Mouse (Mus musculus) left cerebral cortex, postnatal 10 days (tissue): Measurements from ENCODE around the gene Pbsn. TPM values are rescaled to one million over a fixed set of nuclear protein-coding genes. Genes with fewer than 3 reads are reported as not detected.
"Not testable (repeated sequence)": the region's sequence is repeated elsewhere in the genome, so short reads cannot be mapped to it uniquely, and the experiment has no call there.

ENCODE experiments used
- DNase-seq, 2 experiments: peaks; one replicate each; pipeline ENCODE4 v3.0.0; 2021 to 2022; ENCODE audit warnings: low spot score in 2 of 2, mixed read lengths in 1 of 2; ENCODE audit errors: extremely low spot score in 1 of 2
- intact Hi-C: fragments of 180-260 bp; cut with DNase I; formaldehyde crosslinking; loops from one replicate; pipeline ENCODE4 v1.15.1; 2025
- total RNA-seq, 2 experiments: library from RNA; stranded (reverse); gene quantifications; 2 replicates each; pipeline ENCODE4 v1.2.3; 2021

The Pbsn gene
- total RNA-seq, result not detected

DNA sequence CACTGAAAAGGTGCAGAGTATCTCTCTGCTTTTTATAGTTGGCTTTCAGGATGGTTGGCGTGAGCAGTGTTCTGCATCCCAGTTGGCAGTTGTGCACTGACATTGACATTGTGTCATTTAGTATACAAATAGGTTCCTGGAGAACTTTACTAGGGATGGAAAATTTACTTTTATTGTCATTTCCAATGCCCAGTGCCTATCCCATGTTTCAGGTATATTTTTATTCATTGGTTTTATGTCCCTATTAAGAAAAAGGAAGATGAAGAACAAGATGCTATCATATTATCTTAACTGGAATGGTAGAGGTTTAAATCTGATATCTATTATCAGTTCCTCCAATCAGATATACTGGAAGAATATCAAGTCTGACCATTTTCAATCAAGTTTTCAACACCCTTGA is at the start of gene Pbsn:
Gene Pbsn, minus strand, starts transcription at position 101 of the 400 bp plus-strand sequence.
- intact Hi-C loops, result no loop called here

DNA sequence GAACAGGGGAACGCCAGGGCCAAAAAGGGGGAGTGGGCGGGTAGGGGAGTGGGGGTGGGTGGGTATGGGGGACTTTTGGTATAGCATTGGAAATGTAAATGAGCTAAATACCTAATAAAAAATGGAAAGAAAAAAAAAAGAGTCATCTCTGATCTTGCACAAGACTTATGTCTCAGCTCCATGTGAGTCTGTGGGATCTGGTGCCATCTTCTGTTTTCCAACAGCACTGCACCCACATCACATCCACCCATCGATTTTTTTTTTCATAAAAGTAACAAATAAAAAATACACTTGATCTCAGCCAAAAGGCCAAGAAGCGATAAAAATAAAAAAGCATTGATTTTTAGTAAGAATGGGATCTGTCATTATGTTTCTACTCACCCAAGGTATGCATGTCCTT is 26.6 kb upstream of the Pbsn start:
- intact Hi-C loops, DNase-seq: not testable (repeated sequence)

More for the DNA sequence above, at the start of gene Pbsn:
- DNase-seq, result no peak

DNA sequence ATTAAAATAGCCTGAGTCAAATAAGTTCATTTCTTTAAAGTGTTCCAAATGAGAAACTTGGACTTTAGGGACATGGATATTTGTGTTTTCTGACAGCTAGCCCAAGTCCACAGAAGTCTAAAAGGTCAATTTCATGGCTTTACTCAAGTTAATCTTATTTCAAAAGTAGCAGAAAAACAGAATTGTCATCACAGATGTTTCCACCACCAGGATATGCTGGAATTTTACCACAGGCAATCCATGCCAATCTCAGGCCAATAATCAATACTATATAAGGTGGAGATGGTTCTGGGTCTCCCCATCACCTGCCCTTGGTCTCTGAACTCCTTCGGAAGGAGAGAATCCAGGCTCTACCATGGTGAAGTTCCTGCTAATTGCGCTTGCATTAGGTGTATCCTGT is 11.0 kb upstream of the Pbsn start, which contains the start of gene Gm14744:
Gene Gm14744, plus strand, starts transcription at position 301 of the 400 bp plus-strand sequence.
- DNase-seq, intact Hi-C loops: not testable (repeated sequence)

DNA sequence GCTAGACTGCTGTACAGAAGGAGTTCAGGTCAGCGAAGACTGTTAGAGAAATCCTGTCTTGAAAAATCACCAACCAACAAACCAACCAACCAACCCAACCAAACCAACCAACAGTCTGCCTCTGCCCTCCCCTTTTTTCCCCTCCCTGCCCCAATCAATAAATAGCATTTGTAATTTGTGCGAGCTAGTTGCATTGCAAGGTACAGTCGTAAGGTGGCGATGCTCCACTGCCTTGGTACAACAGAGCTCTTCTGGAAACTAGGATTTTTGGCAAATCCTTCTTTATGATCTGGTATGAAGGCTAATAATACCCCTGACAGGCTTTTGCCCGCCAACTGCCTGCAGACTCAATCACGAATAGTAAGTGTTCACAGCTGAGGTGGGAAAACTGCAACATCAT is 41.4 kb downstream of the Pbsn start:
- intact Hi-C loops, result loop anchor here (5.0 kb wide), 1 partner anchor 615 kb away; no protein-coding TSS in a partner anchor
- peak in 1 of 2 experiments; percentile 13 for DNase-seq

DNA sequence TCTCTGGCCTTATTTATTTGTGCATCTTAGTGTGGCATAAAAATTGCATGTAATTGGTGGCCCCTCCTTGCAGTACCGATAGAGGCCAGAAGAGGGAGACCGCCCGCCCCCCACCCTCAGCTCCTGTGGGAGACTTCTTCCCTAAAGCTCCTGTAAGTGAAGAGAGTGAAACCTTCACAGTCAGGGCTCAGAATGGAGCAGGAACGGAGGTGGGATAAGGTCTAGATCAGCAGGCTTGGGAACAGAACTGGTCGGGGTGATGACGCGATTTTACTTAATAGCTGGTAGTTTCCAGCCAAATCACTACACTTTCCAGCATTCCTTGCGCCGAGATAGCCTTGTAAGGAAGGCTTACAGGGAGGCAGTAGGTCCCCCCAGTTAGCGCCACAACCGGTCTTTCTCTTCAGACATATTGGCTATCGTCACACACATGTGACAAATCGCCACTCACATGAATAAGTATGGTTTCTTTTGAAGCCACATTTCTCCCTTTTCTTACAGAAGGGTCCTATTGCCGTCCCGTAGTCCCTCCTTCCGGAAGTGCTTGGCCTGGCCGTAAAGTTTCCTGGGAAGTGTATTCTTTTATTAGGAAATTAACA is 42.7 kb downstream of the Pbsn start:
- intact Hi-C loops, result loop anchor here (5.0 kb wide), 1 partner anchor 617 kb away; no protein-coding TSS in a partner anchor
- DNase-seq, result peak; percentile 31 to 60

DNA sequence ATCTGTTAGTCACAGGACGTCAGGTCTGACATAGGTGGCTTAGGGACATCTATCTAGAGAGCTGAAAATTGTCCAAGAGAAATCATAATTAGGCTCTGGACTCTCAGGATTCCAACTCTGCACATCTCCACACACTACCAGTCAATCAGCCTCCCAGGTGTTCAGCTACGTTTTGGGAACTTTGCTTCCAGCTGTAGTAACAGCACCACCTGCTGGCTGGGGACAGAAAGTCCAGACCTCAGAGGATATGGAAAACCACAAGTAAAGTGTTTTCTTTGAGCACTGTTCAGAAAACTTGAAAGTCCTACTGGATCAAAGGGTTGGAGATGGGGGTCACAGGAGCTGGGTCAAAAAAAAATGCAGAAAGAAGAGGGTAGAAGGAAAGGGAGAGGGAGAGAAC is 44.8 kb downstream of the Pbsn start:
- intact Hi-C loops, result loop anchor here (5.0 to 10.0 kb wide), 2 partner anchors 66 to 1124 kb away; no protein-coding TSS in a partner anchor

DNA sequence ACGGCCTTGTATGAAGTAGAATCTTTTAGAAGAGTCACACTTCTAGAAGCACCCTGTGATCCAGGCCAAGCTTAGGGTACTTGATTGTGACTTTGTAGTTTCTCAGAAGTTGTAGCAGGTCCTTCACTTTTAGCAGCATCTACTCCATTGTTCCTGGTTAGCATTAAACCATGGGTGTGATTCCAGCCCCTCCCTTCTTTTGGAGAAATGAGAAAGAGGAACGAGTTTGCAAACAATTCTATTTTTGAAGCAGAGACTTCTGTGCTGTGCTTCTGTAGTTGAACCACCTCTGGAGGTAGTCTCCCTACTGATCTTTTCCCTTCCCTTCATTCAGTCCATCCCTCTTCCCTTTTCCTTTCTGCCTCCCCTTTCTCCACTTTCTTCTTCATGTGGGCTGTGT is 51.1 kb downstream of the Pbsn start:
- intact Hi-C loops, result loop anchor here (10.0 kb wide), 1 partner anchor 1117 kb away; no protein-coding TSS in a partner anchor
- DNase-seq, result no peak

More for the DNA sequence above, 44.8 kb downstream of the Pbsn start:
- peak in 1 of 2 experiments; percentile 34 for DNase-seq

DNA sequence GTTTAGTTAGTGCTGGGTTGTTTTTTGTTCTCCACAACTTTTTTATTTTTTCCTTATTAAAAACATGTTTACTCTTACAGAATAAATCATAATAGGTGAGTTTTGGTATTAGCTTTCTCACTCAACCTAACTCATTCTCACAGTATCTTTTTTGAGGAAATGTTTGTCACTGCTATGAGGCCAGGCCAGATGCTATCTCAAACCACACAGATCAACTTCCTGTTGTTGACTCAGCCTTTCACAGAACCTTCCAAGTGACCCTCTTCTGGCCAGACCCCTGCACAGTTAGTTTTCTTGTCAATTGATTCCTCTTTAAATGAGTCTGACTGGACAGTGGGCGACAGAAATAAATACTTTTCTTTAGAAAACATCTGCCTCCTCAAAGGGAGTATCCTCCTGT is 51.9 kb downstream of the Pbsn start:
- intact Hi-C loops, result loop anchor here (10.0 kb wide), 1 partner anchor 1117 kb away; no protein-coding TSS in a partner anchor
- DNase-seq, result no peak

DNA sequence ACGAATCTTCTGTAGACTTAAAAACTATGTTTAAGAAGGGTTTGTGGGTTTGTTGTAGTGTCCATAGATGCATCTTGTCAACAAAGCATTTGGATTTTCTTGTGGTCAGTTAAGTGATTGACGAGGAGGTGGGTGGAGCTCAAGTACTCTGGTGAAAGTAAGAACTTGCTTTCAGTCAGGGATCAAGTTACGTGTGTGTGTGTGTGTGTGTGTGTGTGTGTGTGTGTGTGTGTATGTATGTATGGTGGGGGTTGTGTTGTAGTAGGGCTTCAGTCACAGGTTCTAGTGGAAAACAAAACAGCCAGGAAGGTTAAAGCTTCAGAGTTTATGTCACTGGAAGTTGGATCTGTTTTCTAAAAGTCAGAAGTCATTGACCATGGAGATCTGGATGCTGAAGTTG is 53.9 kb downstream of the Pbsn start:
- no peak for DNase-seq
- intact Hi-C loops, result no loop called here

DNA sequence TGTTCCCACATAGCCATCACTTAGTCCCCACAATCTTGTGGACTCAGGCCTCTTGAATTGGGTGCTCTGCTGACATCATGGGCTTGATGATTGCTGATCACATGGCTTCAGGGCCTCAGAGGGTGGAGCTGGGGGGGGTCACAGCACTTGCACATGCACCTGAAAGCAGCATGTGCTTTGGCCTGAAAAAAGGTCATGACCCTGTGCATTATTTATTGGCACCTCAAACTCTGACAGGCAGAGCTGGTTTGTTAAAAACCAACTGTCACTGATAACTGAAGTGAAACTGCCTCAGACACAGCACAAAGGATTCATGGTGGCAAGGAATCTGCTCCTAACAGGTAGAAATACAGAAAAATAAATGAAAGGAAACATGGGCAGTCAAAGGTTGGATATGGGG is 55.6 kb downstream of the Pbsn start:
- intact Hi-C loops, result no loop called here
- no peak for DNase-seq

DNA sequence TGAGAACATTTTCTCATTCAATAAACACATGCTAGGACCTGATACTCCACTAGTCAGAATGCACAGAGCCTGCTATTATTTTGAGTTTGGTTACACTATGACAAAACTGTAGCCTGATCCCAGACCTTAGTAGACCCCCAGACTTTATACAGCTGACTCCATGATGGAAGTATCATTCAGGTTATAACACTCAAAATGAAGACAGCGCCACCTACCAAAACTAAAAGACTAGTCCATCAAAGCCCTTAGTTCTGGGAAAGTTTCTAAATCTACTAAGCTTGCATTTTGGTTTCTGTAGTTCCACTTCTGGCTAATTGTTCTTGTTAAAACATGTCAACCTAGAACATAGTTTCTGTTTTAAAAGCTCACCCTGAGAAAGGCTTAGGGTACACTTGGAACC is 56.5 kb downstream of the Pbsn start:
- no peak for DNase-seq
- intact Hi-C loops, result no loop called here

DNA sequence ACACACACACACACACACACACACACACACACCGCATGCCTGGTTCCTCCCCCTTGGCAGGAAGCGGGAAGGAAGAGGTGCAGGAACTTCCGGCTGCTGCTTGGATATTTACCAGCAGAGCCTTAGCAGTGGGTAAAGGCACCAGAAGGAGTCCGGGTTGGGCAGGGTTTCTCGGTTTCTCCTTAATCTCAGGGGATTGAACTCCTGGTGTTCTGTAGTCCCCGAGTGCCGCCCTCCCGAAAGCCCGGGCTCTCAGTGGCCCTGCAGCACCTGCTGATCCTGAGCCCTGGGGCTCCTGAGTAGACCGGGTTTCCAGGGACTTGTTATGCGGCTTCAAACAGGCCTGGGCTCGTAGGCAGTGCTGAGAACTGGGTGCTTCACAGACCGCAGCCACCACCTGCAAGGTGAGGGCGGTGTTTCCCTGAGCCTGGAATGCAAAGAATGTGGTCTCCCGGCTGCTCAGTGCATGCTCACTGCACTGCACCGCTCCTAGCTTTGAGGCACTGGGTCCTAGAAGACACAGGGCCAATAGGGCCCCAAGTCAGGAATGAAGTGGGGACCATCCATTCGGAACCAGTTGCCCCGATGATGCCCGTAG is 57.1 kb downstream of the Pbsn start, which contains the start of gene Prkx:
Gene Prkx, minus strand, starts transcription at position 41 of the 598 bp plus-strand sequence.
- no peak for DNase-seq
- intact Hi-C loops, result no loop called here

DNA sequence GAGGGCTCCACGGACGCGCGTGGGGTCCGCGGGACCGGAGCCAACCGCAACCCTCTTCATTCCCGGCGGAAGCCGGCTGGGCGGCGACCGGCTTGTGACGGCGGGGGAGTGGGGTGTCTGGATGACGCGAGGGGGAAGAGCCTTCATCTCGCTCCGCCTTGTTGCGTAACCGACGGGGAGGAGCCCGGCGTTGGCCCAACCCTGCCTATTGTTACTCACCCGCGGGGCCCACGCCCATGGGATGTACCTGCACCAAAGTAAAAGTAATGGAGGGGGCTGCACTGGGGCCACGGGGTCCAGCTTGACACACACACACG is 57.6 kb downstream of the Pbsn start:
- intact Hi-C loops, result no loop called here
- DNase-seq, result peak; percentile 83 to 92

DNA sequence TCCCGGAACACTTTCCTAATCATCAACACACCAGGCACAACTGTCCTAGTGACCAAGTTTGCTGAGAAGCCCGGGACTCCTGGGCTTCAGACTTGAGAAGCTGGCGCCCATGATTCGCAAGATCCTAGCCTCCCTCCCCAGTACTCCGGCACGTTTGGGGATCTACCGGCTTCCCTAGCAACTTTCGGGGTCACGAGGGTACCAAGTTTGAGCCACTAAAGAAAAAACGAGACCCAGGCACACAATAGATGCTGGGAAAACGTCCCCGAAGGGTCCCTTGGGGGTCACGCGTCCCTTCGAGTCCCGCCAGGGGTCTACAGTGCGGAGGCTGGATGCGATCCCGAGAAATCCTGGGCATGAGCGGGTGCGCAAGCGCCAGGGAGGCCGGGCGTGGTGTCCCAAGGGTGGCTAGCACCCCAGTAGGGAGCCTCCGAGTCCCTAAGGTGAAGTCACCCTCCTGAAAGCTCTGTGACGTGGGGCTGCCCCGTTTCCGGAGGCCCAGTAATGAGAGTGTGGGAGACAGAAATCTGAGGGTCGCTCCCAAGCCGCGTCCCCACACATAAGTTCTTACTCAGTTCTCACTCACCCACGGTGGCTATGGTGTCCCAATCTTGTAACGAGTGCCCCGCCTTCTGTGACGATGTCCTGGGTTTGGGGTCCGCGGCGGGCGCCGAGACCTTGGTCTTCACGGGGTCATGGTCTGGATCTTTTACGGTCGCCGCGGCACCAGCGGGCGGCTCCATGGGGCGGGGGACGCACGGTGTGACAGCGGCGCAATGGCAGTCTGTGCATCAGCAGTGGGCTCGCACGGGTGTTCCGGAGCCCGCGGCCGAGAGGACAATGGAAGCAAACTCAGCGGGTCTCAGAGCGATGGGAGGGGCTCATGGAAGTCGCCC is 58.2 kb downstream of the Pbsn start:
- intact Hi-C loops, result no loop called here

DNA sequence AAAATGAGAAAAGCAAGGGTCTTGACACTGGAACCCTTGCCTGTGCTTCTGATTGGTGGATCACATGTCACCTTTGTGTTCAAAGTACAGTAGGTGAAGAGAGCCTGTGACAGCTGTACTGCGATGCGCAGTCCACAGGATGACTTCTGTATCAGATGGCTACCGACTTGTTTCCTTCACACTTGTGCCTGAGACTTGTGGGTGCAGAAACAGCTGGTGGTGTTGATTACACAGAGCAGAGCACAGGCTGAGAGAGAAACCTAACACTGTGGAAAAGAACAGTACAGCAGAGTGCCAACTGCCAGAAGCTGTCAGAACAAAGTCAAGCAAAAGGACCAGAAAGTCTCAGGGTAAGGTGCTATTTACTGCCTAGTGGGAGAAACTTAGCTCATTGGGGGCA is 64.7 kb downstream of the Pbsn start:
- intact Hi-C loops, result no loop called here
- no peak for DNase-seq

More for the DNA sequence above, 58.2 kb downstream of the Pbsn start:
- DNase-seq, result peak in 1 of 2 experiments; percentile 41

Other genes starting within 250 kb of the Pbsn start
- gene Prkx, start 57.3 kb downstream of the Pbsn start, total RNA-seq, result 10 to 100 TPM; 11.6 to 12.1 TPM
- gene Gm14744, start 11.1 kb upstream of the Pbsn start, total RNA-seq, result not detected
- gene 5430402E10Rik, start 71.4 kb upstream of the Pbsn start, total RNA-seq, result not detected
- not detected for gene Obp1a, start 237.8 kb upstream of the Pbsn start, total RNA-seq